Mouse (Mus musculus): Measurements from ENCODE around the gene Atp5k. TPM values are rescaled to one million over a fixed set of nuclear protein-coding genes. Genes with fewer than 3 reads are reported as not detected.

The Atp5k gene
- total RNA-seq (2021), result 100 to 1,000 TPM; 786 to 795 TPM
- long read RNA-seq, experiment 1, transcript Atp5k-203 (3 exons, 563 nt), result minor isoform, 11 of 1,329 reads
- long read RNA-seq, experiment 1, transcript Atp5k-201 (4 exons, 371 nt), result major isoform, 1,051 of 1,329 reads
- long read RNA-seq, experiment 1, transcript Atp5k-202 (3 exons, 272 nt), result minor isoform, 16 of 1,329 reads
- long read RNA-seq, experiment 1, partial matches to known transcripts, result 249 of 1,329 reads
- long read RNA-seq, experiment 1, other reads (novel, unspliced or antisense), result 2 of 1,329 reads
- long read RNA-seq, experiment 2, transcript Atp5k-202 (3 exons, 272 nt), result minor isoform, 8 of 1,074 reads
- long read RNA-seq, experiment 2, transcript Atp5k-201 (4 exons, 371 nt), result major isoform, 1,053 of 1,074 reads
- long read RNA-seq, experiment 2, partial matches to known transcripts, result 9 of 1,074 reads
- long read RNA-seq, experiment 2, other reads (novel, unspliced or antisense), result 1 of 1,074 reads

DNA sequence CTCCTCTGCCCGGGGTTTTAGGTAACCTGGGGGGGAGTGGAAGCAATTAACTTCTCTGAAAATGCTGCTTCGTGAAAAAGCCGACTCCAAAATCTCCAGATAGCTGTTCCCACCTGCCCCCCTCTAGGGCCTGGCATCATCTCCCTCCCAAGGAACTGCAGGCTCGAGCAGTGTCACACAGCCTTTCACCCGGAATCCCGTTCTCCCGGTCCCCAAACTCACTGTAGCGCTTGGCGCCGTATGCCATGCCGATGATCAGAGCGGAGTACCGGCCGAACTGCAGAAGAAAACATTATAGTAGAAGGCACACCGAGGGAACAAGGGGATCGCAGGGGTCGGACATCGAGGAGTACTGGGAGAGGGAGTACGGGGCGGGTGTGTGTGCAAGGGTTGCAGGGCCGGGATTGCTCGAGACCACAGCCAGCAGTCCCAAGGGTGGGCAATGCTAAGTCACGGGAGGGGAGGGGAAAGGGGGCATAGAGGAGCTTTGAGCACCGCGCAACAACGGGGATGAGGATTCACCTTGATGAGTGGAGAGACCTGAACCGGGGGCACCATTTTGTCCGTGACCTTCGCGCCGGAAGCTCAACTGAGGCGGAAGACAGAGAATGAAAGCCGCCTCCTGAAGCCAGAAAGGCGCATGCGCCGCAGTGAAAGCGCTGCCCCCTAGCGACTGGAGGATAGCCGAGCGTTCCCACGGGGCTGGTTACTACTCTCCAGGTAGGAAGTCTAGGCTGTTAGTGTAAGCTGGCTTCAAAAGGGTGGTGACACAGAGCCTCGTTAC is at the start of gene Atp5k:
Gene Atp5k (minus strand): TSS at position 645 of the 784 bp plus-strand sequence.
- DNase-seq, result peak; percentile 96

GRCm38 (mm10) chr5:108483006-108483405 is 48.8 kb upstream of the Atp5k start:
- no peak for DNase-seq

DNA sequence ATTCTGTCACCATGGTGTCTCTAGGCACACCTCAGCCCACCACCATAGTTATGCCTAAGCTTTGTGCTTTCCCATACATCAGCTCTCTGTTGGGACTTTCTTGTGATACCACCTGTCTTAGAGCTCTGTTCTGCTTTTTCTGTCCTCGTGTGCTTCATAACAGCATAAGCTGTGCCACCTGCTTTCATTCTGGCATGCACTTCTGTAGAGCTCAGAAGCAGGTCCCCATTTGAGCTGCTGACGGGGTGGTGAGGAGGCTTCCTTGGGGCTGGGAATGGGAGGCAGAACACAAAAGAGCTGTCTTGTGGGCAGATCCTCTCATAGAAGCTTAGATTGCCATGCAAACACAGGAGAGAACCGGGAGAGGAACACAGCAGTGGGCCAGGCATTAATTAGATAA is 41.7 kb upstream of the Atp5k start:
- no peak for DNase-seq

- no peak for DNase-seq
Observed at GRCm38 (mm10) chr5:108473737-108474136, 39.5 kb upstream of the Atp5k start.

- no peak for DNase-seq
Observed at GRCm38 (mm10) chr5:108469617-108470016, 35.4 kb upstream of the Atp5k start.

DNA sequence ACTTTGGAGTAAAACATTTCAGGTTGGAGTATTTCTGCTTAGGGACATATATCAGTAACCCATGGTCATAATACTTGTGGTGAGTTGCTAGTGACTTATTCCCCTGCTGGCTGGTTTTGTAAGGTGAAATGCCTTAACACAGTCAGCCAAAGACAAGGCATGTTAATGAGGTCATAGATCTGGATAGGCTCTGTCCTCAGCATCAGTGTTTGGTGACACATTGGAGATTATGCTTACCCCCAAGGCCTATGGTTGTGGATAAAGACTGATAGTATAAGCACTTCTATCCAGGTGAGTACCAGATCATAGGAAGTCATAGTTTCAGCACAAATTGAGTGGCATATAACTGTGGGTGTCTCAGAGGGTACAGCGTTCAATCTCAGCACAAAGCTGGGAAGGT is 32.4 kb upstream of the Atp5k start:
- no peak for DNase-seq

GRCm38 (mm10) chr5:108465131-108465891 is 31.1 kb upstream of the Atp5k start:
- DNase-seq, result no peak

GRCm38 (mm10) chr5:108462446-108462845 is 28.2 kb upstream of the Atp5k start:
- no peak for DNase-seq

- DNase-seq, result peak; percentile 98
Observed at GRCm38 (mm10) chr5:108461082-108462065, 27.1 kb upstream of the Atp5k start, which contains the start of gene Pcgf3. Pcgf3 (plus strand) TSS chr5:108461232.

GRCm38 (mm10) chr5:108460461-108460860 is 26.2 kb upstream of the Atp5k start:
- peak; percentile 13 for DNase-seq

DNA sequence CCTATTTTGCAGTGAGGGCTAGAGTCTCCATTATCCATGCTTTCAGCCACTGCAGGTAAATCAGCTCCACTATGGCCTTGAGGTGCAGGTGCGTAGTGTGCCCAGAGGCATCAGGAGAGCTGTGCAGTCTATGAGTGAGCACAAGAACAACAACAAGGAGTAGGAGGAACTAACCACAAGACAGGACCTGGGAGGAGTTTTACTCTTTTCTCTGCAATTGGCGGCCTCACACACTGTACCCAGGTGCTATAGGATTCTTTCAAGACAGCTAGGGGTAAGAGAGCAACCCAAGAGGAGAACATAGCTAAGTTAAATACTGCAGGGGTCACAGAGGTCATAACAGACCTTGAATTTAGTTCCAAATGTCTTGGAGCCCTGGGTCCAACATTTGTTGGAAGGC is 24.5 kb upstream of the Atp5k start:
- no peak for DNase-seq

DNA sequence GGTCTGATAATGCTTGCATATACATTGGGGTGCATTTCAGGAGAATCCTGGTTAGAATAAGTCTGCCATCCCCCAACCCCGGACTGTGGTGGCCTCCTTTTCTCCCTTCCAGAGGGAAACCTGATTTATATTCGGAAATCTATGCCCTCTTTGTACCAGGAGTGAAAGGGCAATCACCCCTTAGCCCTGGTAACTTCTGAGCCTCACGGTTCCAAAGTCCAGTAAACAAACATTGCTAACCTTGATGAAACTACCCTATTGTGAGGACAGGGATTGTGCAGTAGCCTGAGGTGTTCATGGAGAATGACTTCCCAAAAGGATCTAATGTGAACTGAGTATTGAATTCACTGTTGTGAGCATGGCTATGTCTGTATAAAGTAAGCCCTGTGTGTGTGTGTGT is 19.8 kb upstream of the Atp5k start:
- DNase-seq, result no peak

DNA sequence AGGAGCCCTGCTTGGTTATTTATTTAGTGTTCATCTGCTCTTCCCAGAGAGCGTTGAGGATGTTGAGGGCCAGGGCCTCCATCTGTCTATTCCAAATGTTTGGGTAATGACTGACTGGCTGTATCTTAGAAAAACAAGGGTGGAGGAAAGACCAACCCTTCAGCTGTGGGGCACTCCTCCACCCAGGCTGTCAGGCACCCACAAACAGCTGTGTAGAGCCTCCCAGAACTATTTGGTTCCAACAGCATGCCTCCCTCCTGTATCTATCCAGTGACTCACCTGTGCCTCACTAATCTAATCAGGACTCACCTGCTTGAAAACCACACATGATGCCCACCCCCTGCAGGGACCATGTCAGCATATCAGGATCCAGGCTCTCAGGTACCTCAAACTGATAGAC is 18.2 kb upstream of the Atp5k start:
- DNase-seq, result no peak

DNA sequence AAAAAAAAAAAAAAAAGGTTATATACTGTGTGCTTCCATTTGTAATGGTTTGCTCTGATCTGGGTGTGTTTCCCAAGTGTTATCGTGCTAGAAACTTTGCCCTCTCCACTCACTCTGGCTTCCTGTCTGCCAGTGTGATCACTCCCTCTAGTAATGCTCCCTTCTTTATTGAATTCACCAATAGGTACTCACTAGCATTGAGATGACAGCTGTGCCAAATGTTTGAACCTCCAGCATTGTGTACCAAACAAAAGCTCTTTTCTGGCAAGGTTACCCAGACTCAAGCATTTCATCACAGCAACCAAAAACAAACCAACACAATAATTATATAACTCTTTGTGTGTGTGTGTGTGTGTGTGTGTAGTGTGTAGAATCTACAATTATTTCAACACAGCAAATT is 17.4 kb upstream of the Atp5k start:
- DNase-seq, result no peak

DNA sequence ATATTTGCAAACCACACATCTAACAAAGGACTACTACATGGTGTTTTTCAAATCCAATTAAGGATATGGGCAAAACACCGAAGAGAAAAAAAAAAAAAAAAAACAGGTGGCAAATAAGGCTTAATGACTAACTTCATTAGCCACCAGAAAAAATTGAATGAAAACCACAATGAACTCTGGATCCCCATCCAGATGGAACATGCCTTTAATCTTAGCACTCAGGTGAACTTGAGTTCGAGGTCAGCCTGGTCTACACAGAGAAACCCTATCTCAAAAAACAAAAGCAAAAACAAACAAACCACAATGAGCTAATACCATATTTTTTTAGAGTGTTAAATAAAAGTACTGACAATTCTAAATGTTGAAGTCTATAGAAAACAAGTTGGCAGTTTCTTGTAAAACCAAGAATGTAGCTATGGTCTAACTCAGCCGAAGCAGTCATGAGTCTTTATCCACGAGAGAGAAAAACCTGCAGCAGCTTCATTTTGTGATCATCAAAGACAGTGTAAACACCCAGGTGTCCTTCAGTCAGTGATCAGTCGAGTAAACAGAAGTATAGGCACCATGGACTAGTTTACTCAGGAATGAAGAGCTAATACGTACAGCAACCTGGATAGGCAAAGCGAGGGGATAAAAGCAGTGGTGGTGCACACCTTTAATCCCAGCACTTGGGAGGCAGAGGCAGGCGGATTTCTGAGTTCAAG is 16.7 kb upstream of the Atp5k start:
- DNase-seq, result no peak

- DNase-seq, result peak; percentile 86
Observed at GRCm38 (mm10) chr5:108448785-108449668, 14.8 kb upstream of the Atp5k start, which contains the start of gene Mfsd7a. Mfsd7a (minus strand) TSS chr5:108448891.

DNA sequence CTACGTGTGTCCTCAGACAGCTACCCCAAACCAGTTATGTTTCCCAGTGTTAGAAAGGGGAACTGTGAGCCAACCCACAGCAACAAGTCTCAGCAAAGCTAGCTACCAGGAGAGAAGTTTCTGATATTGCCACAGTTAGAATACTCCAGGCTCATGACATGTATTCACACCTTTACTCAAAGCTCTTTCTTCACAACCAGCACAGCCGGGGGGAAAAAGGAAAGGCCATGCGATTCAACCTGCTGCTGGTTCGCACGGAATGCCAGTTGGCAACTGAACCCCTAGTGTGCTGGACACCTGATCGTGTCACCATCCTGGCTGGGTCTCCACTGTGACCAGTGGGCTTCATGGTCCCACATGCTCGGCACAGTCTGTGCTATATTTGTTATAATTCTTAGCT is 13.6 kb upstream of the Atp5k start:
- DNase-seq, result no peak

GRCm38 (mm10) chr5:108446973-108447372 is 12.7 kb upstream of the Atp5k start:
- DNase-seq, result no peak

DNA sequence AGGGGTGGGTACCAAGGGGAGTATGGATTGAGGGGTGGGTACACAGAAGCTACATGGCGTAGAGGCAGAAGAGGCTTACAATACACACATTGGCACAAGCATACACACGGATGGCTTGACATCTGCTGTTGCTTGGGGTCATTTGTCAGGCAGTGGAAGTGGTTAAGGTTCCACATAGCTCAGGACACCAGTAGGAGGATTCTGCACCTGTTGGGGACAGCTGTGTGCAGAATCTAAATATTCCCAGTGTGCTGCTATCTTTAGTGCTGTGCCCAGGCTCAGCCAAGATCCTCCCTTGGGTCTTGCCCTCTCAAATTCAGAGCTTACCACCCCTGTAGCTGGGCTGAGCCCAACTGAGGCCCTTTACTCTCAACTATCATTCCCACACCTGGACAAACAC is 1.9 kb upstream of the Atp5k start:
- no peak for DNase-seq

All from adrenal gland, postnatal 10 days (tissue).